ENCODE assay signal across 21 mouse cellular contexts in genomic region chr12:73720466-73720865, GRCm38 (mm10).
A peak's percentile ranks its signal among the peaks of the same experiment; 100 is the strongest.
DNase-seq lines count a peak whose midpoint lies in the region; ATAC-seq and TF ChIP-seq lines count a peak whose summit lies in the region.
"Had no signal": no experiment of that assay in that cellular context is flagged by ENCODE, and none has a peak within 500 bp of the region (broad histone marks: within the 10 kb centered on the region; RNA-seq: fewer than 3 reads in every experiment).

No protein-coding gene starts in this region.

- H3K4me1 ChIP-seq in spleen, adult 2 months (ENCODE audit: control insufficient read depth, insufficient read depth, insufficient read length) = peaks cover 12% of the 10 kb centered on the region; the same call in 1 of the 2 replicates
- H3K4me1 ChIP-seq in midbrain, embryonic 11.5 days (ENCODE audit: control insufficient read depth, insufficient read depth, low read length) = no peaks in the 10 kb centered on the region
- H3K4me1 ChIP-seq in midbrain, embryonic 14.5 days (ENCODE audit: control insufficient read depth, insufficient read depth, low read length) = no peaks in the 10 kb centered on the region
- H3K4me1 ChIP-seq: embryonic facial prominence, embryonic 15.5 days; liver, embryonic 15.5 days; stomach, embryonic 15.5 days had no signal

- no peaks in the 10 kb centered on the region for H3K9me3 ChIP-seq in midbrain, embryonic 11.5 days (ENCODE audit: control insufficient read depth, low read length)
- peaks cover 12% of the 10 kb centered on the region; the same call in 1 of the 2 replicates for H3K9me3 ChIP-seq in midbrain, embryonic 14.5 days (ENCODE audit: control insufficient read depth, low read length)
- H3K9me3 ChIP-seq: embryonic facial prominence, embryonic 15.5 days; liver, embryonic 15.5 days; stomach, embryonic 15.5 days had no signal

- no peak overlapping the region for H3K4me2 ChIP-seq in midbrain, embryonic 11.5 days
- H3K4me2 ChIP-seq in midbrain, embryonic 14.5 days (ENCODE audit: low read length) = no peak overlapping the region
- H3K4me2 ChIP-seq: embryonic facial prominence, embryonic 15.5 days; heart, embryonic 11.5 days; hindbrain, embryonic 14.5 days; liver, embryonic 15.5 days; midbrain, embryonic 15.5 days; stomach, embryonic 15.5 days had no signal

- H3K4me3 ChIP-seq in spleen, adult 2 months (ENCODE audit: extremely low read depth, insufficient read depth, insufficient read length) = no peak overlapping the region
- H3K4me3 ChIP-seq in midbrain, embryonic 11.5 days (ENCODE audit: low read depth, low read length) = no peak overlapping the region
- no peak overlapping the region for H3K4me3 ChIP-seq in midbrain, embryonic 14.5 days (replicated peaks; ENCODE audit: low read depth, low read length)
- H3K4me3 ChIP-seq: embryonic facial prominence, embryonic 15.5 days; liver, embryonic 15.5 days; midbrain, embryonic 15.5 days; stomach, embryonic 15.5 days had no signal

- H3K27me3 ChIP-seq in spleen, adult 2 months (ENCODE audit: control insufficient read depth, insufficient read depth, low read length) = no peaks in the 10 kb centered on the region
- no peaks in the 10 kb centered on the region for H3K27me3 ChIP-seq in midbrain, embryonic 11.5 days (ENCODE audit: control insufficient read depth, insufficient read depth, low read length)
- no peaks in the 10 kb centered on the region for H3K27me3 ChIP-seq in midbrain, embryonic 14.5 days (ENCODE audit: control insufficient read depth, insufficient read depth, low read length)
- H3K27me3 ChIP-seq: embryonic facial prominence, embryonic 15.5 days; liver, embryonic 15.5 days; midbrain, embryonic 15.5 days; Patski; stomach, embryonic 15.5 days had no signal

- peak overlapping the region; percentile 34; the same call in 1 of the 2 replicates for H3K27ac ChIP-seq in spleen, adult 2 months (ENCODE audit: insufficient read depth, low read length)
- no peak overlapping the region for H3K27ac ChIP-seq in midbrain, embryonic 11.5 days (ENCODE audit: low read depth, low read length)
- H3K27ac ChIP-seq in midbrain, embryonic 14.5 days (replicated peaks; ENCODE audit: low read depth, low read length) = no peak overlapping the region
- H3K27ac ChIP-seq: embryonic facial prominence, embryonic 15.5 days; hindbrain, embryonic 14.5 days; liver, embryonic 15.5 days; midbrain, embryonic 15.5 days; stomach, embryonic 15.5 days had no signal

- H3K9ac ChIP-seq in midbrain, embryonic 11.5 days (ENCODE audit: low read length) = no peak overlapping the region
- H3K9ac ChIP-seq in midbrain, embryonic 14.5 days (replicated peaks; ENCODE audit: low read length) = no peak overlapping the region
- H3K9ac ChIP-seq: embryonic facial prominence, embryonic 15.5 days; hindbrain, embryonic 14.5 days; liver, embryonic 15.5 days; midbrain, embryonic 15.5 days; stomach, embryonic 15.5 days had no signal

- no peak for DNase-seq in spleen, adult 2 months (ENCODE audit: low read depth in 1 of 2, low spot score in 2 of 2)
- DNase-seq in spleen, adult 18-20 months = no peak
- DNase-seq in natural killer cell, adult 2 months (ENCODE audit: low spot score in 2 of 2) = peak; percentile 46 to 50
- DNase-seq in left cerebral cortex, postnatal 14 days (ENCODE audit: low spot score in 2 of 2) = no peak
- DNase-seq in midbrain, embryonic 11.5 days (ENCODE audit: low spot score, missing footprints) = no peak
- no peak for DNase-seq in kidney, adult 9 months
- no peak for DNase-seq in midbrain, embryonic 14.5 days
- DNase-seq: adrenal gland, postnatal 14 days; B cell, adult 2 months; cerebellum, adult 11 months; cerebellum, postnatal 14 days; heart, postnatal 14 days had no signal

- H3K36me3 ChIP-seq in spleen, adult 2 months (ENCODE audit: control insufficient read depth, insufficient read depth, low read length) = no peaks in the 10 kb centered on the region
- no peaks in the 10 kb centered on the region for H3K36me3 ChIP-seq in midbrain, embryonic 11.5 days (ENCODE audit: control insufficient read depth, insufficient read depth, low read length)
- no peaks in the 10 kb centered on the region for H3K36me3 ChIP-seq in midbrain, embryonic 14.5 days (ENCODE audit: control insufficient read depth, insufficient read depth, low read length)
- H3K36me3 ChIP-seq: liver, embryonic 15.5 days; midbrain, embryonic 15.5 days; stomach, embryonic 15.5 days had no signal

- ATAC-seq in common myeloid progenitor, adult 5-6 weeks (replicated peaks; ENCODE audit: low read depth, poor library complexity, severe bottlenecking) = peak; percentile 46; the same call in 1 of the 2 replicates
- ATAC-seq in midbrain, embryonic 11.5 days (ENCODE audit: low FRiP score) = no peak
- no peak for ATAC-seq in midbrain, embryonic 14.5 days (ENCODE audit: low FRiP score, low TSS enrichment)
- ATAC-seq: intestine, embryonic 16.5 days; midbrain, embryonic 15.5 days; Patski had no signal

- 63% methylated on average over 2 of the region's 2 CpGs for WGBS in spleen, adult 2 months
- WGBS in midbrain, embryonic 11.5 days = 96% methylated on average over 2 of the region's 2 CpGs
- 90% methylated on average over 2 of the region's 2 CpGs for WGBS in midbrain, embryonic 14.5 days

- no peak for TF ChIP-seq CTCF in spleen, adult 2 months (IDR thresholded peaks at IDR 0.05; ENCODE audit: extremely low read depth, insufficient read depth, insufficient read length, insufficient replicate concordance)

- no peak for TF ChIP-seq POLR2A in spleen, adult 2 months (IDR thresholded peaks at IDR 0.05; ENCODE audit: low read depth, low read length)

- intact Hi-C loops in left cerebral cortex, postnatal 14 days (cut with DNase I) = no loop called here

Comparison
In these comparisons a context has a peak if more than half of its experiments do, and no peak if none do; other contexts are left out.
1. DNase-seq: peak in natural killer cell, adult 2 months (2 of 2); none in spleen, adult 2 months (0 of 2), spleen, adult 18-20 months (0 of 2), left cerebral cortex, postnatal 14 days (0 of 2), midbrain, embryonic 11.5 days (single experiment), kidney, adult 9 months (single experiment) and midbrain, embryonic 14.5 days (single experiment).